Mouse (Mus musculus): ENCODE data around the gene Tnp1.

Tnp1 gene

DNA sequence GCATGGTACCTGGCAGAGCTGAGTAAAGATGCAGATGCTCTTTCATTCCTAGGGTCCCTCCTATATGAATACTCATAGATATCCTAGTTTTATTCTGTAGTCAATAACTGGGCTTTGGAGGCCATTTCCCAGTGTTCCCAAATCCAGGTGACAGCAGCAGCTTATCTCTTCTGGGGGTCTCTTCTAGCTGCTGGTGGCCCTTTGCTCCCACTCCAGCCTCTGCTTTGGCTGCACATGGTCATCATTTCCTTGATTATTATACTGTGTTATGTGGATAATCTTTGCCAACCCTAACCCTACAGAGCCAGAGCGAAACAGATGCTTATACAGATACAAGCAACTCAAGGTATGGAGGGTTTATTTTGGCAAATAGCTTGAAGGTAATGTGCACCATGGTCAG lies 8.9 kb downstream of the Tnp1 start:
- DNase-seq (ENCODE audit: low read depth, low spot score) = no peak

DNA sequence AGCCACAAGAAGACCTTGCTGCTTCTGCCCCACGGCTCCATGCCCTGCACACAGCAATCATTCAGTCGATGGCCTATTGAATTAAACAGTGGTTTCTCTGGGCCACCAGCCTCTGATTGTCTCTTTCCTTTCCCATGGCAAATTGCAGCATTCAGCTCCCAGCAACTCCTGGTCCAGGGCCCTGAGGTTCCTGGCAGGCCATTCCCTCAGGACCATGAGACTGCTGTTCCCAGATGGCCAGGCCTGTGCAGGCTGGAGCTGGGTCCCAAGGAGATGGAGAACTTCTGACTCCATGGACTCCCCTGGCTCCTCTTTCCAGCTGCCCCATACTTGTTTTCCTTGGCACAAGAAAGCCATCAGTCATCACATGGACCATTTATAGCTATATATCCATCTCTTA lies 10.8 kb downstream of the Tnp1 start:
- DNase-seq (ENCODE audit: low read depth, low spot score) = no peak

DNA sequence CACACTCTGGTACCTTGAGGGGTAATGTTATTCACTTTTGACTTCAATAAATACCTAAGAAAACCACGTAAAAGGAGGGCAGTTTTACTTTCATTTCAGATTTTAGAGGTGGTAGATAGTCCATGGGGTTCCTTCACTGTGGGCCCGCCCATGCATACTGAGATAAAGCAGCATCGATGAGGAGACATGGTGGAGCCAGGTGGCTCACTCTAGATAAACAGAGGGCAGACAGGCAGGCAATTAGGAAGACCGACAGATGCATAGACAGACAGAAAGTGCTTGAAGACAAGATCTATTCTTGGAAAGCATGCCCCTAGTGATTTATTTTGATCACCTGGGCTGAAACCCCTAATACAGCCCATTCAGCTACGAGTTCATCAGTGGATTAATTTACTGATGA lies 13.1 kb downstream of the Tnp1 start:
- no peak for DNase-seq (ENCODE audit: low read depth, low spot score)

DNA sequence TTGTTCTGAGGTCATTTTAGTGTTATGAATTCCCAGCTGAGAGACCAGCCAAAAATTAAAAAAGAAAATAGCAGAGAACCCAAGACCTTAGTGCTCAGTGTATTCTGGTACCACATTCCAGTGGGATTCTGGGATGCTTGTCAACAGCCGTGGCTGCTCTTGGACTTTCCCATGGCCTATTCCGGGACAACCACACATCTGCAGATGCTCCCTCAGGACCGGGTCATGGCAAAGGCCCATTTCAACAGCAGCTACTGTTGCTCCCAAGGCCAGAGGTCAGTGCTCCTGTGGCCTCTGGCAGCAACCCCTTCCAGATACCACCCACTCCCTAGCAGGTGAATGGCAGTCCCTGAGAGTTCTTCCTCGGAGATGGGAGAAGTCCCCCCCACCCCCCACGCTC lies 13.7 kb downstream of the Tnp1 start:
- DNase-seq (ENCODE audit: low read depth, low spot score) = no peak

DNA sequence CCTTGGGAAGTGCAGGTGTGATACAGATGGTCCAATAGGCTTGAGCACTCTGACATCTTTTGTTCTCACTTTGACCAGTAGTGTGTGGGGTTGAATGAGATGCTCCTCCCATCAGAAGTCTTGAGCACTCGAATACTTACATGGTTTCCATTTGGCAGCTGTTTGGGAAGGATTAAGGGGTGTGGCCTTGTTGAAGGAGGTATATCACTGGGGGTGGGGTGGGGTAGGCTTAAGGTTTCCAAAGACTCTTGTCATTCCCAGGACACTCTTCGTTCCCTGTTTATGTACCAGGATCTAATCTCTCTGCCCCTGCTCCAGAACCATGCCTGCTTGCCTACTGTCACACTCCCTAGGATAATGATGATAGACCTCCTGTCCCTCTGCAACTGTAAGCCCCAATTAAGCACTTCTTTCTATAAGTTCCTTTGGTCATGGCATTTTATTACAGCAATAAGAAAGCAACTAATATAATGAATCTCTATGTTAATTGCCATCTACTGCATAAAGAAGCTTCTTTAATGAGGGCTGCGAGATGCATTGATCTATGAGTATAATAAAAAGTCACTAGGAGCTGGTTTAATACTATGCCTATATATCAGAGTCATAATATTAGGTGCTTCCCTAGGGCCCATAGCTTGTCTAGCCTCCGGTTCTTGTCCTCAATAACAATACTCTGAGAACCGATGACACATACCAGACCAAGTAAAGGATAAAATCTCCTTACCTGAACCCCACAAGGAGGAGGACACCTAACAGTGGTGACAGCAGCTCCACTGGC lies 20.8 kb downstream of the Tnp1 start:
- DNase-seq (ENCODE audit: low read depth, low spot score) = no peak

DNA sequence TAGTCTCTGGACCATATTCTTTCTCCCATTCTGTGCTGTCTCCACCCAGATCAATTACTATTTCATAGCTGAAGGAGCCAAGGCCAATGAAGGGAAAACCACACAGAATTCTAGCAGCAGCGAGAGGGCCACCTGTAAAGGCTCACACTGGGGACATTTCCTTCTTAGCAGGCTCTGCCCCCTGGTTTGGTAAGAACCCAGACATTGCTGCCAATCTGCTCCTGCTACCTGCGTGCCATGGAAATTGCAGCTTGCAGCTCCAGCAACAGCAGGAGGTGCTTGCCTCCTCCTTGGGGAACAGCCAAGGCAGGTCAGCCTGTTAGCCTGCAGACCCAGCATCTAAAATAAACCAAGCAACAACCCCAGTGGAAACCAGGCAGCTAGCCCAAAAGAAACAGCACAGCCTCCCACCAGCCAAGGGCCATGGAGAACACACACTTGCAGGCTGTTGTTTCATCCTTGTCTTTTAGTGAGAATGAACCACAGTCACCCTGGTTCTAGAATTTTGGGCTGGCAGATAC lies 22.7 kb downstream of the Tnp1 start:
- no peak for DNase-seq (ENCODE audit: low read depth, low spot score)

DNA sequence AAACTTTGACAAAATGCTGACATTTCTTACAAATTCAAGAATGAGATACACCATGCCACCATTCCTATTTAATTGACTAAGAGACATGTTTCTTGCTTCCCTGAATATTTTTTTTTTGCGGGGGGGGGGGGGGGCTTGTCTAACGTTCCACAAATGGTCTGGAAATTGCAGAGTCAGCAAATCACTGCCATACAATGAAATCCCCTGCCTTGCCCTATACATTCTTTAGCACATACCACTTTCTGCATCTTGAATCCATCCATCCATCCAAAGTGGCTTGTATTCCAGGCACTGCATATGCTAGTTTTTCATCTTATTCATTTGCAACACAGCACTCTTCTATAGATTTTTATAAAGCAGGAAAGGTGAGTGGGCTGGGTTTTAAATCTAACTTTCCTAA lies 23.5 kb downstream of the Tnp1 start:
- DNase-seq (ENCODE audit: low read depth, low spot score) = no peak

DNA sequence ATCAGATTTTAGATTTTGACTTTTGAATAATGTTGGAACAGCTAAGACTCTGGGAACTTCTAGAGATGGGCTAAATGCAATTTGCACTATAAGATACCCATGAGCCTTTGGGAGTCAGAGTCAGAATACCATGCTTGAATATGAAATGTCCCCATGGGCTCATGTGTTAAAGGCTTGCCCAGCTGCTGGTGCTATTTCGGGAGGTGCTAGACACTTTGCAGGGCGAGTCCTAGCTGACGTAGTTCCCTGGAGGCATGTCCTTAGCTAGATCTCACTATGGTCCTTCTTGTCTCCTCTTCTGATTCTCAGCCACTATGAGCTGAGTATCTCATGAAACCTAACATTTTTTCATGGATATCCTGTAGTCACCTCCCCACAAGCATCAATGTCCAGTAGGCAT lies 26.8 kb downstream of the Tnp1 start:
- DNase-seq (ENCODE audit: low read depth, low spot score) = no peak

DNA sequence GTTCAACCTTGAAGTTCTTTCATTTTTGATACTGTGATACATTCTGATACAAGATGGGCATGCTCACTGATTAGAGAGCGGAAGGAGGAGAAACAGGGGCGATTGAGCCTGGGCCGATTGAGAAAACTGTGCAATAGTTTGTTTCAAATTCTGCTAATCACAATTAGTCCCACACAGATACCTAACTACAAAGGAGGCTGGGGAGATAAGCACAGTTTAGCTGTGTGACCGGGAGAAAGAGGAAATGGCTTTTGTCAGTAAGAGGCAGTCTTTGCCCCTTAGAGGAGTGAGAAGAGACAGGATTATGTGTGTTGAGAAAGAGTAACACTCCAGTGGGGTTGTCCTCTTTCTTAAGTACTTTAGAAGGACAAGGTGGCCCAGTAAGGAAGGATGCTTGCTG lies 29.0 kb downstream of the Tnp1 start:
- DNase-seq (ENCODE audit: low read depth, low spot score) = no peak

DNA sequence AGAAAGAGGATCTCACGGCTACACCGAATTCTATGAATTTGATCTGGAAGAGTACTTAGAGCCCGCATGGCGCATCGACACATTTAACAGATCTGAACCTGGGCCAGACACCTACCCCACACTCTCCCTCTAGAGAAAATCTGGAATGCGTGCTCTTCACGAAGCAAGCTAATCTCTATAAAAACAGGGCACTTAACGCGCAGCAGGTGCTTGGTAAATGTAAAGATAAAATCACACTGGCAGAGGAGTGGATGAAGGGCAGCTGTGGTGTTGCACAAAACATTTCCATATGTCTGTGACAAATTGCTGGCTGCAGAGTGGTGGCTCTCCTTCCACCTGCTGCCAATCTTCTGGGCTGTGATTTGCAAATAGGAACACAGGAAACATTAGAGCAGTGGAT lies 36.8 kb downstream of the Tnp1 start:
- DNase-seq (ENCODE audit: low read depth, low spot score) = no peak

DNA sequence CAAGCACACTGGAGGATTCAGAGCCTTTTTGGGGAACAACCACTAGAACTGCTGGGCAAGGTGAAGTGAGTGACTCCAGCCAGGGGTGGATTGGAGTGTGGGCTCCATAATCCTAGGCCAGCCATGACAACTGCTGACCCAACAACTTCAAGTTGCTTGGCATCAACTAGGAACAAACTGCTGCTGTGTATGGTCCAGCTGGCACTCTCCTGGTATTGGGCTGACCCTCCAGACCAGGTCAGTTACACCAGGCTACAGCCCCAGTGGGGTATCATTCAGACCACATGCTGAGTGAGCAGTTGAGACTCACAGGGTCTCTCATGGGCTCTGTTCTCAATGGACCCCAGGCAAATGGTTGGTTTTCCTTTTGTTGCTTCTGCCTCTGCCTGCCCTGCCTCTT lies 41.5 kb downstream of the Tnp1 start:
- no peak for DNase-seq (ENCODE audit: low read depth, low spot score)

DNA sequence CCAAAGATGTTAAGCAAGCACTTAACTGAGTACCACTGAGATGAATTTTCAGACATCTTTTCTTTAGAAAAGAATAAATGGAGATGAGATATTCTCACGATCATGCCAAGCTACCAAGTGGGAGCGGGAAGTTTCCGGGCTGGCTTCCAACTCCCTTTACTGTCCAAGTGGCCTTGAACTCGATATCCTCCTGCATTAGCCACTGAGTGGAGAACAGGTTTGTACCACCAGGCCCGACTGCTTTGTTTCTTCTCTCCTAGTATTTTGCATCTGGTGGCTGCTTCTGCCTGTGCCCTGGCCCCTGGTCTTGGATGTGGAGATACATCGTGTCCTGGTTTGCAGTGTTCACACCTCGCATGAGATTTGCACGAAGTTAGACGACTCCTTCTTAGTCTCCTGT lies 45.2 kb downstream of the Tnp1 start:
- no peak for DNase-seq (ENCODE audit: low read depth, low spot score)

DNA sequence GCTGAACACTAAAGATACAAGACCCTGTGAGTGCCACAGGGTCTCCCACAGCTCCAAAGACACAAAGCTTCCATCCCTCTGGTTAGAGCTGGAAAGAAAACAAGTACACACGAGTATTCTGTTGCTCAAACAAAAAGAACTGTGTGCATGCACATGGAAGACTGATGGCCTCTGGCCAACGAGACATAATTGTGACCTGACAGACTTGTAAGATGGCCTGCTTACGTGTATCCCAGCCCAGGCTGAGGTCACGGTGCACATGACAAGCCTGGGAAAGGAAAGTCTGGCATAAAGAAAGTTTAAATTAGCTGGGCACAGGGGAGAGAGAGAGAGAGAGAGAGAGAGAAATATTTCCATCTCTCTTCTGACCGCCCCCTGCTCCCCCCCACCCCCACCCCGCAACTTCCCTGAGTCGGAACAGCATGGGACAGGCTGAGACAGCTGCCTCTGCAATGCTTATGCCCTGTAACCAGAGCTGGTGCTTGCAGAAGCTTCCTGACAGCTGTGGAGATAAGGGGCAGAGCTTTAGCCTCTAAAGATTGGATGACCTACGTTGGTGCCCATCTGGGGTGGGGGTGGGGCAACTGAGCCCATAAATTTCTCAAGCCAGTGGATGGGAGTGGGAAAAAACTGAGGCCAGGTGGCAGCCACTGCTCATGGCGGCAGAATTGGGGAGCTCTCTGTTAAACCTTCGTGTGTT lies 46.4 kb downstream of the Tnp1 start:
- no peak for DNase-seq (ENCODE audit: low read depth, low spot score)

DNA sequence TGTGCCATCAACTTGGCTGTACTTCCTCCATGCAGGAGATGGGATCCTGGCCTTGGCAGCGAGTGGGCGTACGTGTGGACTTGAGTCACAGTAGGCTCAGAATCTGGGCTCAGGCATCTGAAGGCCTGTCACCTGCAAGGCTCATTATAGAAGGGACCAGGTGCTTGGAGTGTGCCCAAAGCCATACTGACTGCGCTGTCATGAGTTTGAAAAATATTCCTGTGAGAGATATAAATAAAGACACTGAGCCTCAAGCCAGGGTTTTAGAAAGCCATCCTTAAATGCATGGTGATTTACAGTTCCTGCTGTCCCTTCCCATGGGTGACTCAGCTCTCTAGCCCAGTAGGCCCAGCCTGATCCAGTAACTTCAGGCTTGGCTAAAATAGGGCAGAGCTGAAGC lies 49.3 kb downstream of the Tnp1 start:
- DNase-seq (ENCODE audit: low read depth, low spot score) = no peak
